Mouse (Mus musculus) frontal cortex, adult (tissue): Measurements from ENCODE around the gene Mep1a.

Source experiments
- ATAC-seq: cut with Nextera tagmentation; 2 replicates; pipeline ENCODE4 v1.9.2; 2017; ENCODE audit warnings: mild to moderate bottlenecking, moderate library complexity, mixed read lengths; ENCODE audit not compliant: low TSS enrichment

Gene Mep1a

GRCm38 (mm10) chr17:43485982-43486381 lies 16.6 kb downstream of the Mep1a start:
- ATAC-seq: no peak

- ATAC-seq: no peak
These were observed 25.0 kb downstream of the Mep1a start for GRCm38 (mm10) chr17:43477621-43478020.

- no peak for ATAC-seq
These were observed 27.8 kb downstream of the Mep1a start for GRCm38 (mm10) chr17:43474775-43475174.

- no peak for ATAC-seq
These were observed 30.1 kb downstream of the Mep1a start for GRCm38 (mm10) chr17:43472558-43472957.

- ATAC-seq: no peak
These were observed 32.6 kb downstream of the Mep1a start for GRCm38 (mm10) chr17:43470039-43470438.

- peak; percentile 72; the same call in 1 of the 2 replicates for ATAC-seq
These were observed 42.1 kb downstream of the Mep1a start for GRCm38 (mm10) chr17:43460245-43461181.

- ATAC-seq: no peak
These were observed 42.8 kb downstream of the Mep1a start for GRCm38 (mm10) chr17:43459737-43460230.

- peak; percentile 81 for ATAC-seq
These were observed 44.0 kb downstream of the Mep1a start for GRCm38 (mm10) chr17:43458598-43458997.

GRCm38 (mm10) chr17:43451216-43451615 lies 51.4 kb downstream of the Mep1a start:
- no peak for ATAC-seq

GRCm38 (mm10) chr17:43434485-43434884 lies 68.1 kb downstream of the Mep1a start:
- no peak for ATAC-seq

GRCm38 (mm10) chr17:43431692-43432091 lies 70.9 kb downstream of the Mep1a start:
- ATAC-seq: no peak
